Mouse (Mus musculus): ENCODE measurements around the gene Mfsd12. TPM values are rescaled to one million over a fixed set of nuclear protein-coding genes. Genes with fewer than 3 reads are reported as not detected.

Gene Mfsd12
- polyA plus RNA-seq, 1 experiment, result 44.1 TPM

- peaks cover 22% of the 10 kb centered on the region for H3K36me3 ChIP-seq (replicated peaks; ENCODE audit: low read length)
- peaks cover 73% of the 10 kb centered on the region for H3K4me1 ChIP-seq
- no peaks in the 10 kb centered on the region for H3K27me3 ChIP-seq (replicated peaks)
- peak overlapping the region; percentile 81 for H3K4me3 ChIP-seq (replicated peaks)
- TF ChIP-seq FLI1 (IDR thresholded peaks at IDR 0.05; ENCODE audit: low read length) (no peak), GATA1 (IDR thresholded peaks at IDR 0.05; ENCODE audit: borderline replicate concordance, low read length) (no peak)
- H3K9me3 ChIP-seq, result no peaks in the 10 kb centered on the region
These were observed 5.5 kb upstream of the Mfsd12 start for GRCm38 (mm10) chr10:81351678-81352291.

GRCm38 (mm10) chr10:81354738-81355477 is 2.4 kb upstream of the Mfsd12 start:
- Histone ChIP-seq H3K36me3 (replicated peaks; ENCODE audit: low read length) (peaks cover 11% of the 10 kb centered on the region), H3K4me1 (peaks cover 73% of the 10 kb centered on the region)

GRCm38 (mm10) chr10:81355533-81355932 is 1.8 kb upstream of the Mfsd12 start:
- Histone ChIP-seq H3K27me3 (replicated peaks) (no peaks in the 10 kb centered on the region), H3K4me3 (replicated peaks) (no peak overlapping the region), H3K36me3 (replicated peaks; ENCODE audit: low read length) (peaks cover 17% of the 10 kb centered on the region), H3K4me1 (peaks cover 76% of the 10 kb centered on the region), H3K9me3 (no peaks in the 10 kb centered on the region)
- TF ChIP-seq GATA1 (IDR thresholded peaks at IDR 0.05; ENCODE audit: borderline replicate concordance, low read length) (no peak), FLI1 (IDR thresholded peaks at IDR 0.05; ENCODE audit: low read length) (no peak)

More at GRCm38 (mm10) chr10:81354738-81355477, 2.4 kb upstream of the Mfsd12 start:
- TF ChIP-seq FLI1 (IDR thresholded peaks at IDR 0.05; ENCODE audit: low read length) (no peak), GATA1 (IDR thresholded peaks at IDR 0.05; ENCODE audit: borderline replicate concordance, low read length) (no peak)
- Histone ChIP-seq H3K9me3 (no peaks in the 10 kb centered on the region), H3K27me3 (replicated peaks) (no peaks in the 10 kb centered on the region), H3K4me3 (replicated peaks) (no peak overlapping the region)

GRCm38 (mm10) chr10:81356352-81356990 is 820 bp upstream of the Mfsd12 start:
- Histone ChIP-seq H3K27me3 (replicated peaks) (no peaks in the 10 kb centered on the region), H3K4me1 (peaks cover 78% of the 10 kb centered on the region), H3K4me3 (replicated peaks) (peak overlapping the region; percentile 100), H3K36me3 (replicated peaks; ENCODE audit: low read length) (peaks cover 27% of the 10 kb centered on the region), H3K9me3 (no peaks in the 10 kb centered on the region)
- TF ChIP-seq FLI1 (IDR thresholded peaks at IDR 0.05; ENCODE audit: low read length) (no peak), GATA1 (IDR thresholded peaks at IDR 0.05; ENCODE audit: borderline replicate concordance, low read length) (no peak)

DNA sequence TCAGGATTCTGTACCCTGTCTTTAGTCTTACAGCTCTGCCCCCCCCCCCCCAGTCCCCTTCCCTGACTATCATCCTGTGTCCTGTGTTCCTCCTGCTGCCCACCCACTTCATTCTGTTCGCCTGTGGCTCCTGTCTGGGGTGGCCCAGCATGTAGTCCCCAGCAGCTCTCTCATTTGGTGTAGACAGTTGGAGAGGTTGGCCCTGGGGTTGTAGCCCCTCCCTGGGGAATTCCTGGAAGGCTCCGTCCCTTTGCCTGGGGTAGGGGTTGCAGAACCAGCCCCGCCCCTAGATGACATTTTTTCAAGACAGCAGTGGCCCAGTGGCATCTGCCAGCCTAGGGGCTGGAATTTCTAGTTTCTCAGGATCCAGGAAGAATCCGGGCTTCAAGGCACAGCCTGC is 918 bp downstream of the Mfsd12 start:
- H3K4me3 ChIP-seq (replicated peaks), result peak overlapping the region; percentile 100
- no peaks in the 10 kb centered on the region for H3K9me3 ChIP-seq
- H3K27me3 ChIP-seq (replicated peaks), result no peaks in the 10 kb centered on the region
- H3K36me3 ChIP-seq (replicated peaks; ENCODE audit: low read length), result peaks cover 44% of the 10 kb centered on the region
- H3K4me1 ChIP-seq, result peaks cover 84% of the 10 kb centered on the region
- no peak for TF ChIP-seq FLI1 (IDR thresholded peaks at IDR 0.05; ENCODE audit: low read length)
- no peak for TF ChIP-seq GATA1 (IDR thresholded peaks at IDR 0.05; ENCODE audit: borderline replicate concordance, low read length)

DNA sequence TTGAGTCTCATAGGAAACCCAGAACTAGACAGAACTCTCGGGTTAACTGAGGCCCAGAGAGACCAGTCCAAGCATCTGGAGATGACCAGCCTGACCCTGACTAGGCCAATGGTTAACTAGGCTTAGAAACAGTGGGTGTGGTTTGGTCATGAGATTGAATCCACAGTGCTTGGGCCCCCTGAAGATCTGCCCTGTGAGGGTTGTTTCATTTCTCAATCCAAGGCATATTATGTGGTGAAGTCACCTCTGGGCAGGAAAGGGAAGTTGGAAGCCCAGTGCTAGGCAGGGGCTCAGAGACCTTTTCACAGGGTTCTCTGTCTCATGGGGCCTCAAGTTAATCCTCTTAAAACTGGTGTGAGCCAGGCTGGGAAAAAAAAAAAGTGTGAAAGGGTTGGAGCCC is 1.6 kb downstream of the Mfsd12 start:
- H3K27me3 ChIP-seq (replicated peaks), result no peaks in the 10 kb centered on the region
- peaks cover 90% of the 10 kb centered on the region for H3K4me1 ChIP-seq
- peaks cover 51% of the 10 kb centered on the region for H3K36me3 ChIP-seq (replicated peaks; ENCODE audit: low read length)
- H3K4me3 ChIP-seq (replicated peaks), result peak overlapping the region; percentile 100
- no peaks in the 10 kb centered on the region for H3K9me3 ChIP-seq
- TF ChIP-seq FLI1 (IDR thresholded peaks at IDR 0.05; ENCODE audit: low read length) (no peak), GATA1 (IDR thresholded peaks at IDR 0.05; ENCODE audit: borderline replicate concordance, low read length) (no peak)

DNA sequence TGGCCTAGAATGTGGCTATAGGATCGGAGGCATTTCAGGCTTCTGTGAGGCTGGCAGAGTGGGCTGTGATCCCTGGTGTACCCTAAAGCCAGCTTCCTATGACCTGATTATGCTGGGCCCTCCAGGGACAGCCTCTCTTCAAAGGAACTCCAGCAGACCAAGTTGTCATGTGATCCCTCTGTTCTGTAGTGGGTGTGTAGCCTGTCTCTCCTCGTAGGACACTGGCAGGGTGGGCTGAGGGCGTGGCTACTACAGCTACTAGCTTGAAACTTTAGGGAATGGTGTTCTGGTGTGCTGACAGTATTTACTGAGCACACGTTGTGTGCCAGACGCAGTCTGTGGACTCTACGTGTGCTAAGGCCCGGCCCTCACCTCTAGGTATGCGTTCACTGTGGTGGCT is 3.4 kb downstream of the Mfsd12 start:
- TF ChIP-seq FLI1 (IDR thresholded peaks at IDR 0.05; ENCODE audit: low read length) (no peak), GATA1 (IDR thresholded peaks at IDR 0.05; ENCODE audit: borderline replicate concordance, low read length) (no peak)
- Histone ChIP-seq H3K36me3 (replicated peaks; ENCODE audit: low read length) (peaks cover 69% of the 10 kb centered on the region), H3K4me1 (peaks cover 91% of the 10 kb centered on the region), H3K27me3 (replicated peaks) (no peaks in the 10 kb centered on the region), H3K9me3 (no peaks in the 10 kb centered on the region), H3K4me3 (replicated peaks) (peak overlapping the region; percentile 81)

DNA sequence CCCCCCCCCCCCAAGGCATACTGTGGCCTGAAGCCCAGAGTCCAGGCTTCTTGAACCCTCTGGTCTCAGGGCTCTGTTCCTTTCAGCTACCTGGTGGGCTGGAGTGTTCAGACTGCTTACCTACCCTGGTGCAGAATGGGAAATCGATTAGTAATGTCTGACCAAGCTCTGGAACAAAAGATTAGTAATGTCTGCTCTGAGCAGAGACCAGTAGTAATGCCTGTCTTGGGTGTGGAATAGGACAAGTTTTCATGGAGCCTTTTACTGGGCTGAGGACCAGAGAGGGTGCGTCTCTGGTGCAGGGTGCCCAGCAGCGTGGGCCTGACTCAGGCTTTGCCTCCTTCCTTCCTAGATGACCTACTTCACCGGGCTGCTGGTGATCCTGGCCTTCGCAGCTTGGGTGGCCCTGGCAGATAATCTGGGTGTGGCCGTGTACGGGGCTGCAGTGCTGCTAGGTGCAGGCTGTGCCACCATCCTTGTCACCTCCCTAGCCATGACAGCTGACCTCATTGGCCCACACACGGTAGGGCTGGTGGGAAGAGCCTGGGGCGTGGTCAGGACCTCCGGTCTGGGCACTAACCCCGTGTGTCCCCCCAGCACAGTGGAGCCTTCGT is 5.2 kb downstream of the Mfsd12 start:
- peak overlapping the region; percentile 28 for H3K4me3 ChIP-seq (replicated peaks)
- no peaks in the 10 kb centered on the region for H3K27me3 ChIP-seq (replicated peaks)
- peaks cover 87% of the 10 kb centered on the region for H3K36me3 ChIP-seq (replicated peaks; ENCODE audit: low read length)
- no peak for TF ChIP-seq GATA1 (IDR thresholded peaks at IDR 0.05; ENCODE audit: borderline replicate concordance, low read length)
- no peak for TF ChIP-seq FLI1 (IDR thresholded peaks at IDR 0.05; ENCODE audit: low read length)
- peaks cover 95% of the 10 kb centered on the region for H3K4me1 ChIP-seq
- H3K9me3 ChIP-seq, result no peaks in the 10 kb centered on the region

GRCm38 (mm10) chr10:81363436-81364346 is 6.4 kb downstream of the Mfsd12 start:
- TF ChIP-seq GATA1 (IDR thresholded peaks at IDR 0.05; ENCODE audit: borderline replicate concordance, low read length), result no peak
- peaks cover 99% of the 10 kb centered on the region for H3K36me3 ChIP-seq (replicated peaks; ENCODE audit: low read length)
- peaks cover 95% of the 10 kb centered on the region for H3K4me1 ChIP-seq
- no peaks in the 10 kb centered on the region for H3K27me3 ChIP-seq (replicated peaks)
- no peaks in the 10 kb centered on the region for H3K9me3 ChIP-seq
- H3K4me3 ChIP-seq (replicated peaks), result no peak overlapping the region
